Mouse (Mus musculus): ENCODE measurements around the gene Pla2g5. TPM values are rescaled to one million over a fixed set of nuclear protein-coding genes. Genes with fewer than 3 reads are reported as not detected.

The Pla2g5 gene
- polyA plus RNA-seq, 1 experiment from 2014 or later = 0.34 TPM

DNA sequence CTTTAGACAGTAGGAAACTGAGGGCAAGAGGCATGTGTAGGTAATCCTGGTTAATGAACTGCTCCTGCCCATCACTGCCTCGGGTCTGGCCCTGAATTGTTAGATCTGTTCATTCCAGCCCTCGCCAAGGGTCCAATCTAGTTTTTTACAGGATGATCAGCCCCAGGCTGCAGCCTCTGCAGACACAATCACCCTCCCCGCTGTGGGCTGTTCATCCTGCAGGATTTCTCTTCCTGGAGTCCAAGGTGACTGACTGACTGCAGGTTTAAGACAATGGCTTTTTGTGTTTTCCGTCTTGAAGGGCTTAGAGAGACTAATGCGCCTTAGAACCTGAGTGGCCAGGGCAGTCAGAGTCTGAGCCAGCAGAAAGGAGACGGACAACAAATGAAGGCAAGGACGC is 25.9 kb upstream of the Pla2g5 start:
- Histone ChIP-seq H3K4me3 (ENCODE audit: low read depth, low read length) (no peak overlapping the region), H3K9me3 (ENCODE audit: control insufficient read depth, low read length) (no peaks in the 10 kb centered on the region), H3K9ac (ENCODE audit: low read length) (no peak overlapping the region), H3K27ac (replicated peaks) (no peak overlapping the region), H3K36me3 (ENCODE audit: control insufficient read depth, insufficient read depth, low read length) (0 out of 2 replicates have a peak, but pooled peaks cover 2% of the 10 kb centered on the region), H3K27me3 (ENCODE audit: control insufficient read depth, insufficient read depth, low read length) (no peaks in the 10 kb centered on the region), H3K4me1 (replicated peaks; ENCODE audit: control insufficient read depth, insufficient read depth) (no peaks in the 10 kb centered on the region), H3K4me2 (replicated peaks; ENCODE audit: low read depth) (no peak overlapping the region)
- TF ChIP-seq EP300 (optimal IDR thresholded peaks at IDR 0.05) (no peak), CTCF (IDR thresholded peaks at IDR 0.05; ENCODE audit: low read depth) (no peak)
- ATAC-seq (ENCODE audit: low FRiP score, low TSS enrichment) (no peak), DNase-seq (ENCODE audit: low spot score) (no peak)
- 59% methylated on average over 7 of the region's 7 CpGs for WGBS

DNA sequence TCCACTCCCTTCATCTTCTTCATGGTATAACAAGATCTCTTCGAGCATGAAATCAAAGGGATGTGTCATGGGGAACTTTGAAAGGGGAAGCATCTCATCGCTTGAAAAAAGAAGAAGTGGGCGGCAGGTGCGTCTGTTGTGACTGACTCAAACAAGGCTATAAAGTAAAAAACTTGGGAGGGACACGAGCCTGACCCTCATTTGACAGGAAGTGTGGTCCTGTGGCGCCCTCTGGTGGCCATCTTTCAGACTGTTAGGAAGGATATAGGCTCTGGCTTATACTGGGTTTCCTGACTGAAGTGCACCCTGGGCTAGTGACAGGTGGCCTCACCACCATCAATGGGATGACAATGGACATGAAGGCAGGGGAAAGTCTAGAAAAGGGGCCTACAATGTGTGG is 21.0 kb upstream of the Pla2g5 start:
- no peak overlapping the region for H3K4me3 ChIP-seq (ENCODE audit: low read depth, low read length)
- H3K9ac ChIP-seq (ENCODE audit: low read length) = no peak overlapping the region
- no peak overlapping the region for H3K27ac ChIP-seq (replicated peaks)
- no peak overlapping the region for H3K4me2 ChIP-seq (replicated peaks; ENCODE audit: low read depth)
- 18% methylated on average over 6 of the region's 6 CpGs for WGBS
- H3K9me3 ChIP-seq (ENCODE audit: control insufficient read depth, low read length) = no peaks in the 10 kb centered on the region
- TF ChIP-seq CTCF (IDR thresholded peaks at IDR 0.05; ENCODE audit: low read depth) = peak; percentile 92
- TF ChIP-seq EP300 (optimal IDR thresholded peaks at IDR 0.05) = no peak
- H3K36me3 ChIP-seq (ENCODE audit: control insufficient read depth, insufficient read depth, low read length) = no peaks in the 10 kb centered on the region
- H3K4me1 ChIP-seq (replicated peaks; ENCODE audit: control insufficient read depth, insufficient read depth) = no peaks in the 10 kb centered on the region
- H3K27me3 ChIP-seq (ENCODE audit: control insufficient read depth, insufficient read depth, low read length) = no peaks in the 10 kb centered on the region
- ATAC-seq (ENCODE audit: low FRiP score, low TSS enrichment) (peak; percentile 72; the same call in 1 of the 2 replicates), DNase-seq (ENCODE audit: low spot score) (peak; percentile 87)

DNA sequence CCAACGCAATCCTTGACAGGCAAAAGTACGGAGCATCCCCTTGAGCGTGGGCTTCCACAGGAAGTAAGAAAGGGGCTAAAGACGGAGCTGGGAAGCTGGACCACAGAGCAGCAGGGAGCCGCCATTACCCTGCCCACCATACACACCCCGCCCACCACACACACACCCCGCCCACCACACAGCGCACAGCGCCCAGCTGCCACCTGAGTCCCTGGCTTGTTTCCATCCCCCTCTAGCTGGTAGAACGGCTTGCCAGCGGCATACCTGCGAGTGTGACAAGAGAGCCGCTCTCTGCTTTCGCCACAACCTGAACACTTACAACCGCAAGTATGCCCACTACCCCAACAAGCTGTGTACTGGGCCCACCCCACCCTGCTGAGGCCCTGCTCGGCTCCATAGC is 18.9 kb upstream of the Pla2g5 start:
- Histone ChIP-seq H3K36me3 (ENCODE audit: control insufficient read depth, insufficient read depth, low read length) (no peaks in the 10 kb centered on the region), H3K4me2 (replicated peaks; ENCODE audit: low read depth) (no peak overlapping the region), H3K27ac (replicated peaks) (no peak overlapping the region), H3K9me3 (ENCODE audit: control insufficient read depth, low read length) (no peaks in the 10 kb centered on the region), H3K27me3 (ENCODE audit: control insufficient read depth, insufficient read depth, low read length) (no peaks in the 10 kb centered on the region), H3K4me3 (ENCODE audit: low read depth, low read length) (no peak overlapping the region), H3K9ac (ENCODE audit: low read length) (no peak overlapping the region), H3K4me1 (replicated peaks; ENCODE audit: control insufficient read depth, insufficient read depth) (no peaks in the 10 kb centered on the region)
- ATAC-seq (ENCODE audit: low FRiP score, low TSS enrichment) = no peak
- WGBS = 11% methylated on average over 13 of the region's 16 CpGs
- TF ChIP-seq CTCF (IDR thresholded peaks at IDR 0.05; ENCODE audit: low read depth) = no peak
- TF ChIP-seq EP300 (optimal IDR thresholded peaks at IDR 0.05) = no peak
- DNase-seq (ENCODE audit: low spot score) = peak; percentile 54

DNA sequence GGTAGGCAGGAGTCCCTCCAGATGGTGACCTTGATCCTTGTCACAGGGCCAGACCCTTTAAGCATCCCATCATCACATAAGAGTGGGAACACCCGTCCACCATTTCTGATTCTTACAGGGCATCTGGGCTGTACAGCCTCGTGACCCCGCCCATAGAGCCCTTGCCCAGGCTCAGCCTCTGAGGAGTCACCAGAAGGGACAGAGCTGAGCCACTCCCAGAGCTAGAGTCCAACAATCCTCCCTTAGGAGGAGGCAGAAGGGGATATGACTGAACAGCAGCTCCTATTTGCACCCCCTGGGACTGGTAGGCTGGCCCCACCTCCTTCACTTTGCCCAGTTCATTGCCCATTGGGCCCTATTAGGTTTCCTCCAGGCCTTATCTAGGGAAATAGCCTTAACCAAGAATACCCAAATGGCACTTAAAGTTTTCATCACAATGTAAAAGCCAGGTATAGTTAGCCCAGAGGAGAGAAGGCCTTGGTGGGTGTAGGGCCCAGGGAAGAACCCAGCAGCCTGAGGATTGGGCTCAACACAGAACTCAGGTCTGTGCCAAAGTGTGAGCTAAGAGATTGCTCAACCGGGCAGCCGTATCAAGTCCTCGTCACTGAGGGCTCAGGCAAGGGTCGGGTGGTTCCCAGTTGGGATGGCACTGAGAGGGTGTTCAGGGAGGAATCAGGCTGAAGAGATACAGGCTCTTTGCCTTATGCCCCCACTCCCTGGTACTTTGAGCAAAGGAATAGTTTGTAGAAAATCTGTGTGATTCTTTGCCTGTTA is 17.7 kb upstream of the Pla2g5 start:
- Histone ChIP-seq H3K9me3 (ENCODE audit: control insufficient read depth, low read length) (no peaks in the 10 kb centered on the region), H3K27ac (replicated peaks) (no peak overlapping the region), H3K4me1 (replicated peaks; ENCODE audit: control insufficient read depth, insufficient read depth) (no peaks in the 10 kb centered on the region), H3K4me3 (ENCODE audit: low read depth, low read length) (no peak overlapping the region), H3K4me2 (replicated peaks; ENCODE audit: low read depth) (no peak overlapping the region), H3K9ac (ENCODE audit: low read length) (no peak overlapping the region), H3K36me3 (ENCODE audit: control insufficient read depth, insufficient read depth, low read length) (no peaks in the 10 kb centered on the region), H3K27me3 (ENCODE audit: control insufficient read depth, insufficient read depth, low read length) (no peaks in the 10 kb centered on the region)
- no peak for ATAC-seq (ENCODE audit: low FRiP score, low TSS enrichment)
- 75% methylated on average over 7 of the region's 7 CpGs for WGBS
- no peak for DNase-seq (ENCODE audit: low spot score)
- TF ChIP-seq CTCF (IDR thresholded peaks at IDR 0.05; ENCODE audit: low read depth) (no peak), EP300 (optimal IDR thresholded peaks at IDR 0.05) (no peak)

DNA sequence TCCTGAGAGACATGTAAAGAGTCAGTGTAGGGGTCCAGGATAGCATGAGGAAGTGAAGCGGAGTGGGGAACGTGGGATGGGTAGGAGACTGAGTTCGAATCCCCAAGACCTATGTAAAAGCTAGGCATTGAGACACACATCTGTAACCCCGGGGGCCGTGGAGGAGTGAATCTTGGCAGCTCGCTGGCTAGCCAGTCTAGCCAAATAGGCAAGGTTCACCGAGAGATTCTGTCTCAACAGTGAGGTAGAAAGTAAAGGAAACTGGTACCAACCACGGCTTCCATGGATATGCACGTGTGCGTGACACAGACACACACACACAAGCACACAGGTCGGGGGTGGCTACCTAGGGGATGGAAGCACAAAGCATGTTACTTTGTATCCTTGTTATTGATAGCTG is 16.5 kb upstream of the Pla2g5 start:
- no peak for TF ChIP-seq EP300 (optimal IDR thresholded peaks at IDR 0.05)
- no peak for TF ChIP-seq CTCF (IDR thresholded peaks at IDR 0.05; ENCODE audit: low read depth)
- Histone ChIP-seq H3K9me3 (ENCODE audit: control insufficient read depth, low read length) (no peaks in the 10 kb centered on the region), H3K4me3 (ENCODE audit: low read depth, low read length) (no peak overlapping the region), H3K27ac (replicated peaks) (no peak overlapping the region), H3K4me2 (replicated peaks; ENCODE audit: low read depth) (no peak overlapping the region), H3K36me3 (ENCODE audit: control insufficient read depth, insufficient read depth, low read length) (no peaks in the 10 kb centered on the region), H3K9ac (ENCODE audit: low read length) (no peak overlapping the region), H3K27me3 (ENCODE audit: control insufficient read depth, insufficient read depth, low read length) (no peaks in the 10 kb centered on the region), H3K4me1 (replicated peaks; ENCODE audit: control insufficient read depth, insufficient read depth) (no peaks in the 10 kb centered on the region)
- 86% methylated on average over 11 of the region's 11 CpGs for WGBS
- DNase-seq (ENCODE audit: low spot score) = no peak
- ATAC-seq (ENCODE audit: low FRiP score, low TSS enrichment) = no peak

DNA sequence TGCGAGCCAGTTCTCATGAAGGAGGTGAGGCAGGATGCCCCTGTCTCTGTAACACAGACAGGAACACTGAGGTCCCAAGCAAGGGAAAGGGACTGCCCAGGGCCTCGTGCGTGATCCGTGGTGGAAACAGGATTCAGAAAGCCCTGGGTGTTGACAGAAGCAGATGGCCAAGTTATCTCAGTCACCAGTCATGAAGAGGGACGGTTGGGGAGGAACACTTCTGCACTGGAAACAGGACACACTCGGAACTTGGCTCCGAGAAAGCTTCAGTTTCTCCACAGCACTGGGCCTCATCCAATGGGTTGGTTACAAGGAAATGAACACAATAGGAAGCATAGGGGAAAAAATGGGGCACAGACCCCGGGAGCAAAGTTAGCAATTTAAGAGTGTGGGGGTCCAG is 15.5 kb upstream of the Pla2g5 start:
- 58% methylated on average over 8 of the region's 8 CpGs for WGBS
- H3K27ac ChIP-seq (replicated peaks) = no peak overlapping the region
- ATAC-seq (ENCODE audit: low FRiP score, low TSS enrichment) = no peak
- H3K9me3 ChIP-seq (ENCODE audit: control insufficient read depth, low read length) = no peaks in the 10 kb centered on the region
- no peak for DNase-seq (ENCODE audit: low spot score)
- H3K27me3 ChIP-seq (ENCODE audit: control insufficient read depth, insufficient read depth, low read length) = no peaks in the 10 kb centered on the region
- no peak overlapping the region for H3K4me3 ChIP-seq (ENCODE audit: low read depth, low read length)
- no peak overlapping the region for H3K4me2 ChIP-seq (replicated peaks; ENCODE audit: low read depth)
- H3K4me1 ChIP-seq (replicated peaks; ENCODE audit: control insufficient read depth, insufficient read depth) = no peaks in the 10 kb centered on the region
- no peaks in the 10 kb centered on the region for H3K36me3 ChIP-seq (ENCODE audit: control insufficient read depth, insufficient read depth, low read length)
- H3K9ac ChIP-seq (ENCODE audit: low read length) = no peak overlapping the region
- no peak for TF ChIP-seq CTCF (IDR thresholded peaks at IDR 0.05; ENCODE audit: low read depth)
- no peak for TF ChIP-seq EP300 (optimal IDR thresholded peaks at IDR 0.05)

Data from stomach, postnatal 0 days (tissue).